In the genomic region with DNA sequence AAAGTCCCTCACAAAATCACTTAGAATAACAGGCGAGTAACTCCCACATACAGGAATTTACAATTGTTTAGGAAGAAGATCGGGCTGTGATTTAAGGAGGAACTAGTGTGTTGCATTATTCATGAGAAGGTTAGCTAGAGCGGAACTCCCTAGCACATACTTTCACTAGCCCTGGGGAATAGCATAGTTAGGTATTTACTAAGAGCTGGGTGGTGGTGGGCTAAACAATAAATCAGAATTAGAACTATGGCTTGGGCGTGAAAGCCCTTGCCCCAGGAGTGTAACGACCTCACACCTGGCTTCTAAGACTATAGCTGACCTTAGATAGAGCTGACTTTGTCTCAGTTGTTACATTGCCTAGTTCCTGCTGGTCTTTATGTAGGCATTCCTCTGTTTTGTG, we compare ENCODE assay signal across 6 mouse cellular contexts.
A peak's percentile ranks its signal among the peaks of the same experiment; 100 is the strongest.
DNase-seq lines count a peak whose midpoint lies in the region; TF ChIP-seq lines count a peak whose summit lies in the region.
"Not testable (repeated sequence)": the region's sequence is repeated elsewhere in the genome, so short reads cannot be mapped to it uniquely, and the experiment has no call there.

No protein-coding gene starts in this region.

- TF ChIP-seq POLR2A in ES-Bruce4 (IDR thresholded peaks at IDR 0.05; ENCODE audit: insufficient read depth, low read length), result not testable (repeated sequence)

- not testable (repeated sequence) for H3K4me3 ChIP-seq in ES-Bruce4 (ENCODE audit: low read depth, low read length)

- not testable (repeated sequence) for H3K27me3 ChIP-seq in ES-Bruce4 (ENCODE audit: control insufficient read depth, insufficient read depth, low read length, poor library complexity, severe bottlenecking)

- not testable (repeated sequence) for H3K4me1 ChIP-seq in ES-Bruce4 (ENCODE audit: control insufficient read depth, insufficient read depth, low read length)

- DNase-seq in ES-CJ7 (ENCODE audit: low read depth, low spot score) (peak; percentile 16), R1 (ENCODE audit: low read depth, low spot score) (peak; percentile 83), ZHBTc4 (ENCODE audit: low read depth, low spot score) (peak; percentile 63)
- DNase-seq in kidney, adult 9 months, result peak; percentile 1
- peak; percentile 0 for DNase-seq in kidney, postnatal 14 days

- 0 out of 2 replicates have a peak, but pooled peaks have one; percentile 40 for TF ChIP-seq EP300 in ES-Bruce4 (IDR thresholded peaks at IDR 0.05; ENCODE audit: insufficient read depth, low read depth, low read length)

- not testable (repeated sequence) for H3K9ac ChIP-seq in ES-Bruce4 (ENCODE audit: low read depth, poor library complexity, severe bottlenecking)

- H3K9me3 ChIP-seq in ES-Bruce4 (replicated peaks; ENCODE audit: control insufficient read depth, insufficient read depth, low read length, poor library complexity, severe bottlenecking), result not testable (repeated sequence)

- peak overlapping the region; percentile 15; the same call in 1 of the 2 replicates for H3K27ac ChIP-seq in ES-Bruce4 (ENCODE audit: insufficient read depth, low read length)

- H3K36me3 ChIP-seq in ES-Bruce4 (ENCODE audit: control insufficient read depth, insufficient read depth, low read length, poor library complexity, severe bottlenecking), result not testable (repeated sequence)

- TF ChIP-seq CTCF in ES-Bruce4 (IDR thresholded peaks at IDR 0.05; ENCODE audit: low read depth, low read length), result not testable (repeated sequence)

Comparison
In these comparisons a context has a peak if more than half of its experiments do, and no peak if none do; other contexts are left out.
1. DNase-seq: peak in every context shown above with its lines; median percentile 83 in R1; 63 in ZHBTc4; 16 in ES-CJ7; 1 in kidney, adult 9 months; 0 in kidney, postnatal 14 days.